Mouse (Mus musculus): ENCODE measurements around the gene Dhfr.

Dhfr gene

GRCm38 (mm10) chr13:92387367-92387766 lies 32.8 kb downstream of the Dhfr start:
- no peak for DNase-seq (ENCODE audit: low read depth)

DNA sequence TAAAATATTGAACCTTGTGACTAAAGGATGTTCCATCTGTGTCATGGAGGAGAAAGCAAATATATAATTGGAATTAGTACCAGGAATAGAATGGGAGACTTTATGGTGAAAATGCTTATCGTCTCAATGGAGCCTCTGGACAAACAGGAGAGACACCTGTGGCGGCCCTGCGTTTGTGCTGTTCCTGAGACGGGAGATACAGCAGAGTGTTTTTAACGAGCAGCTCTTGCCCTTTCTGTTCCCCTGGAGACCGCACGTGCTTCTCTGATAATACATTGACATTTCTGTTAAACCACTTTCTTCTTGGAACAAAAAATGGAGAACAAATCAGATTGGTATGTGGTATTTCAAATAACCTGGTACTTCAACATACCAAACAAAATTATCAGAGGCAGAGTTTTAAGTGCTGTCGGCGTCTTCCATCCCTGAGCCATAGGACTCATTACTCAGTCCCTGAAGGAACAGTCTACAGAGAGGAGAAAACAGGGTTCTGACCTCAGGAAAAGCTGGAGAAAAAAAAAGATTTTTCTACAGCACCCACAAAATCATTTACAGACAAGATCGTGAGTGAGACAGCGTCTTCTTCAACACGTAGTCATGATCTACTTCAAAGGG lies 38.6 kb downstream of the Dhfr start:
- DNase-seq (ENCODE audit: low read depth): no peak

- no peak for DNase-seq (ENCODE audit: low read depth)
Observed at GRCm38 (mm10) chr13:92398491-92399384, 44.2 kb downstream of the Dhfr start.

- no peak for DNase-seq (ENCODE audit: low read depth)
Observed at GRCm38 (mm10) chr13:92402063-92402462, 47.5 kb downstream of the Dhfr start.

- no peak for DNase-seq (ENCODE audit: low read depth)
Observed at GRCm38 (mm10) chr13:92403496-92403895, 49.0 kb downstream of the Dhfr start.

GRCm38 (mm10) chr13:92410486-92410885 lies 56.0 kb downstream of the Dhfr start:
- no peak for DNase-seq (ENCODE audit: low read depth)

- no peak for DNase-seq (ENCODE audit: low read depth)
Observed at GRCm38 (mm10) chr13:92419630-92420029, 65.1 kb downstream of the Dhfr start.

DNA sequence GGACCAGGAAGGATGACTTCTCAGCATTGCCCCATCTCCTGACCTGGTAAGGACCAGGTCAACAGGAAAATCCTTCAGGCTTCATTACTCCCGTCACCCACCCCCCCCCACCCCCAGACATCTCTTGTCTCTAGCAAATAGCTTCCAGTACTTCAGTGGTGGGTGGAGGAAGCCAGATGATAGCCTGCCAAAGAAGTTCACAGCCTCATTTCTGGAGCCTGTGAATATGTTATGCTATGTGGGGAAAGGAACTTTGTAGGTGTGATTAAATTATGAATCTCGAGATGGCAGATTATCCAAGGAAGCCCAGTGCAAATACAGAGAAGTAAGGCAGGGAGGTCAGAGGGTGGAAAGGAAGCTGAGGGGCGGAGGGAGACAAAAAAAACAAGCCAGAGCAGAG lies 69.2 kb downstream of the Dhfr start:
- no peak for DNase-seq (ENCODE audit: low read depth)

DNA sequence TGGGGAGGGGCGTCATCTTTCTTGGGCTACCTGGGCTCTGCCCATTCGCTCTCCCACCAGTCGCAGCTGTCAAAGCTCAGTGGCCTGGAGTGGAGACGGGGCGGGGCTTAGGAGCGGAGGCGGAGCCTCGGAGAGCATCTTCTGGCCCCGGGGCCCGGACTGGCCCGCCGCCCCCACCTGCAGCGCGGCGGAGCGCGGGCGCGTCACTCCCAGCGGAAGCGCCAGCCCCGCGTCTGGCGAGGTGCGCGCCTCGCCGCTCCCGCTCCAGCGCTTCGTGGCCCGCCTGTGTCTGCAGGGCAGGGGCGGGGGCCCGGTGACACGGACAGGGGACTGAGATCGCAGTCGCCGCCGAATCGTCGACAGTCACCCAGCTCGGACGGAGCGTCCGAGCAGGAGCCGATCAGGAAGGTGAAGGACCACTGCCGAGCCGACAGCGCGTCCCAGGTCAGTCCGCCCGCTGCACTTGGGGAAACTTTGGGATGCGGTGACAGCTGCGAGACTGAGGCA lies 71.3 kb downstream of the Dhfr start, which contains the start of gene Ankrd34b:
Ankrd34b (plus strand) TSS at position 139 of the 507 bp plus-strand sequence.
- DNase-seq (ENCODE audit: low read depth): no peak

DNA sequence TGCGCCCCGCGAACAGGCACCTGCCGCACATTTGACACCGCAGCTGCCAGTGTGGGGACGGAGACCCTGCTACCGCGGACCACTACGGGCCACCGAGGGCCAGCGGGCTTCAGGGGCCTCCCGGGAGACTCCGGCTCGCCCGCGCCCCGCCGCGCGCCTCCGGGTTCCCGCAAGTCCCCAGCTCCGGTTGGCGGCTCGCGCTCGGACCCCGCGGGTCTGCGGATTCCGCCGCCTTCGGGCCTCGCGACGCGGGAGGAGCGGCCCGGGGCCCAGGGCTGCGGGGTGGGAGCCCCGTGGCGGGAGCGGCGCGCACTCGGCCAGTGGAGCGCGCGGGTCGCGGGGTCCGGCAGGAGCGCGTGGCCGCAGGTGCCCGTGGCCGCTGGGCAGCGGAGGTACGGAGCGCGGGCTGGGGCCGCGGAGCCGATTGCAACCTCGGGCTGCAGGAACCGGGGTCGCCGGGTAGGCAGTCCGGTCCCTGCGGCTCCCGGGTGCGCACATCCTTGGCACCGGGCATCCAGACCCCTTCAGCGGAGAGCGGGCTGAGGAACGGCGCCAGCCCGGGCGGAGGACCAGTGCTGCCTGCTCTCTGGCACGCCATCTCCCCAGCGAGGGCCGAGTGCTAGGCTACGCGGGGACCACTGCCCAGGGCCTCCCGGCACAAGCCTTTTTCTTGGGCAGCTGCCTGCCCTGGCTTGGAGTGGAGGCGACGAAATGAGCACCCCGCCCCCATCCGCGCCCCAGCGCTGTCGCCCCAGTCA lies 71.9 kb downstream of the Dhfr start:
- DNase-seq (ENCODE audit: low read depth): no peak

GRCm38 (mm10) chr13:92427351-92427855 lies 72.9 kb downstream of the Dhfr start:
- DNase-seq (ENCODE audit: low read depth): no peak
